Mouse (Mus musculus): ENCODE measurements around the gene Gng8.

GRCm38 (mm10) chr7:16885271-16885776, 6.3 kb upstream of the Gng8 start:
- TF ChIP-seq CTCF (IDR thresholded peaks at IDR 0.05; ENCODE audit: low read depth, low read length) (no peak), POLR2A (IDR thresholded peaks at IDR 0.05; ENCODE audit: borderline replicate concordance, low read depth, low read length) (no peak)

All from bone marrow macrophage, adult 2 months (primary cell).